Mouse (Mus musculus) small intestine, adult 2 months (tissue): Measurements from ENCODE around the gene Pou2f1.

Experiments
- CTCF ChIP-seq: fragments of 200-500 bp; IDR thresholded peaks from 2 replicates; pipeline ENCODE4 v1.5.1; 2012; ENCODE audit warnings: low read depth, mild to moderate bottlenecking, control low read depth, inconsistent platforms, low read length, moderate library complexity, mixed read lengths; ENCODE audit not compliant: insufficient replicate concordance, insufficient read length; ENCODE audit errors: extremely low read depth
- POLR2A ChIP-seq: fragments of 200-500 bp; IDR thresholded peaks from 2 replicates; pipeline ENCODE4 v1.6.1; 2012; ENCODE audit warnings: low read depth, mild to moderate bottlenecking, control low read depth, inconsistent platforms, low read length, moderate library complexity

GRCm38 (mm10) chr1:165908153-165908552 is 94.3 kb downstream of the Pou2f1 start:
- TF ChIP-seq CTCF (no peak), POLR2A (no peak)
